Mouse (Mus musculus) MEL (cell line): ENCODE measurements at regions not wholly inside any gene's neighbourhood (a gene's known extent, or its start where the extent isn't known, plus 50 kb on each side); places are given as distances from the start of the nearest gene placed in this dataset.

Experiments used
- DNase-seq: peaks from one replicate; pipeline ENCODE4 v3.0.0; 2011; ENCODE audit warnings: low read depth, low spot score
- H3K27ac ChIP-seq: 2 replicates; pipeline ENCODE4 v1.5.1; 2012; ENCODE audit warnings: low read depth, mild to moderate bottlenecking, control low read depth, low read length, moderate library complexity; ENCODE audit not compliant: control insufficient read depth
- H3K27me3 ChIP-seq, 2 experiments: fragments of 150-350 bp in 1 of 2; sonication (generic) in 1 of 2; 2 replicates each; pipeline ENCODE4 v1.6.1; 2012; ENCODE audit warnings: low read length in 2 of 2, mild to moderate bottlenecking in 2 of 2, improper control_type of control experiment in 1 of 2, moderate library complexity in 1 of 2; ENCODE audit not compliant: insufficient read depth in 2 of 2, control insufficient read depth in 1 of 2
- H3K36me3 ChIP-seq, 2 experiments: 2 replicates each; pipeline ENCODE4 v1.6.1; 2012 to 2014; ENCODE audit warnings: low read length in 2 of 2, improper control_type of control experiment in 1 of 2, inconsistent platforms in 1 of 2, mild to moderate bottlenecking in 1 of 2; ENCODE audit not compliant: insufficient read depth in 2 of 2, control insufficient read depth in 1 of 2
- H3K4me1 ChIP-seq, 2 experiments: fragments of 150-350 bp in 1 of 2; sonication (generic) in 1 of 2; 2 replicates each; pipeline ENCODE4 v1.6.1; 2012; ENCODE audit warnings: low read length in 2 of 2, improper control_type of control experiment in 1 of 2, mild to moderate bottlenecking in 1 of 2; ENCODE audit not compliant: insufficient read depth in 2 of 2, control insufficient read depth in 1 of 2
- H3K4me3 ChIP-seq, 2 experiments: fragments of 150-350 bp in 1 of 2; sonication (generic) in 1 of 2; 2 replicates each; pipeline ENCODE4 v1.5.1; 2012; ENCODE audit warnings: low read depth in 2 of 2, low read length in 2 of 2, mild to moderate bottlenecking in 2 of 2, moderate library complexity in 2 of 2, control low read depth in 1 of 2, improper control_type of control experiment in 1 of 2; ENCODE audit not compliant: control insufficient read depth in 1 of 2, insufficient read depth in 1 of 2
- H3K79me2 ChIP-seq: 2 replicates; pipeline ENCODE4 v1.6.1; 2012; ENCODE audit warnings: mild to moderate bottlenecking, low read length, moderate library complexity; ENCODE audit not compliant: control insufficient read depth, poor library complexity, insufficient read depth
- H3K9ac ChIP-seq: 2 replicates; pipeline ENCODE4 v1.6.1; 2012; ENCODE audit warnings: low read depth, mild to moderate bottlenecking, control low read depth, low read length, moderate library complexity; ENCODE audit not compliant: control insufficient read depth, poor library complexity, severe bottlenecking
- H3K9me3 ChIP-seq: fragments of 150-350 bp; sonication (generic); replicated peaks from 2 replicates; pipeline ENCODE4 v1.6.1; 2012; ENCODE audit warnings: mild to moderate bottlenecking, low read length, improper control_type of control experiment, moderate library complexity; ENCODE audit not compliant: insufficient read depth
- CHD1 ChIP-seq: IDR thresholded peaks from 2 replicates; pipeline ENCODE4 v1.6.1; 2012; ENCODE audit warnings: low read depth, mild to moderate bottlenecking, inconsistent platforms, low read length, improper control_type of control experiment
- CHD2 ChIP-seq: IDR thresholded peaks from 2 replicates; pipeline ENCODE4 v1.6.1; 2011; ENCODE audit warnings: low read length, improper control_type of control experiment
- CTCF ChIP-seq, 3 experiments: IDR thresholded peaks in 2 of 3; conservative IDR thresholded peaks in 1 of 3; 2 replicates each; pipeline ENCODE4 v1.5.1; 2011 to 2012; ENCODE audit warnings: low read length in 3 of 3, low read depth in 2 of 3, mild to moderate bottlenecking in 2 of 3, improper control_type of control experiment in 1 of 3, inconsistent platforms in 1 of 3, mixed read lengths in 1 of 3, moderate library complexity in 1 of 3; ENCODE audit not compliant: control insufficient read depth in 1 of 3, insufficient read depth in 1 of 3, poor library complexity in 1 of 3, severe bottlenecking in 1 of 3
- E2F4 ChIP-seq: IDR thresholded peaks from 2 replicates; pipeline ENCODE4 v1.6.1; 2011; ENCODE audit warnings: low read depth, low read length, improper control_type of control experiment, borderline replicate concordance
- ETS1 ChIP-seq: IDR thresholded peaks from 2 replicates; pipeline ENCODE4 v1.6.1; 2012; ENCODE audit warnings: low read depth, mild to moderate bottlenecking, inconsistent platforms, low read length, improper control_type of control experiment, moderate library complexity
- HCFC1 ChIP-seq: IDR thresholded peaks from 2 replicates; pipeline ENCODE4 v1.6.1; 2012; ENCODE audit warnings: low read depth, mild to moderate bottlenecking, inconsistent platforms, low read length, improper control_type of control experiment, moderate library complexity
- JUND ChIP-seq: IDR thresholded peaks from 2 replicates; pipeline ENCODE4 v1.6.1; 2011; ENCODE audit warnings: low read depth, mild to moderate bottlenecking, improper control_type of control experiment, low read length
- KAT2A ChIP-seq: conservative IDR thresholded peaks from 2 replicates; pipeline ENCODE4 v1.6.1; 2012; ENCODE audit warnings: low read depth, low read length, improper control_type of control experiment, inconsistent platforms
- MAX ChIP-seq: IDR thresholded peaks from 2 replicates; pipeline ENCODE4 v1.6.1; 2011; ENCODE audit warnings: low read length, improper control_type of control experiment
- MAZ ChIP-seq: IDR thresholded peaks from 2 replicates; pipeline ENCODE4 v1.6.1; 2012; ENCODE audit warnings: low read depth, mild to moderate bottlenecking, inconsistent platforms, low read length, improper control_type of control experiment
- MXI1 ChIP-seq: IDR thresholded peaks from 2 replicates; pipeline ENCODE4 v1.6.1; 2011; ENCODE audit warnings: mild to moderate bottlenecking, low read depth, low read length, improper control_type of control experiment
- MYB ChIP-seq: IDR thresholded peaks from 2 replicates; pipeline ENCODE4 v1.6.1; 2011; ENCODE audit warnings: mild to moderate bottlenecking, low read depth, low read length, improper control_type of control experiment
- MYC ChIP-seq: IDR thresholded peaks from 2 replicates; pipeline ENCODE4 v1.6.1; 2011; ENCODE audit warnings: low read depth, mild to moderate bottlenecking, low read length, improper control_type of control experiment, moderate library complexity
- NELFE ChIP-seq: IDR thresholded peaks from 2 replicates; pipeline ENCODE4 v1.6.1; 2011; ENCODE audit warnings: low read depth, low read length, improper control_type of control experiment
- POLR2A ChIP-seq, 2 experiments: IDR thresholded peaks; 2 replicates each; pipeline ENCODE4 v1.6.1; 2011 to 2012; ENCODE audit warnings: low read length in 2 of 2, mild to moderate bottlenecking in 2 of 2, control low read depth in 1 of 2, improper control_type of control experiment in 1 of 2, low read depth in 1 of 2, moderate library complexity in 1 of 2; ENCODE audit not compliant: control insufficient read depth in 1 of 2, insufficient read depth in 1 of 2, poor library complexity in 1 of 2
- POLR2AphosphoS5 ChIP-seq: IDR thresholded peaks from 2 replicates; pipeline ENCODE4 v1.6.1; 2012; ENCODE audit warnings: low read depth, borderline replicate concordance, mild to moderate bottlenecking, inconsistent platforms, low read length, moderate library complexity, mixed read lengths
- RCOR1 ChIP-seq: IDR thresholded peaks from 2 replicates; pipeline ENCODE4 v1.6.1; 2012; ENCODE audit warnings: low read depth, mild to moderate bottlenecking, inconsistent platforms, low read length, improper control_type of control experiment
- SIN3A ChIP-seq: IDR thresholded peaks from 2 replicates; pipeline ENCODE4 v1.6.1; 2012; ENCODE audit warnings: low read length, improper control_type of control experiment, inconsistent platforms
- SMC3 ChIP-seq: IDR thresholded peaks from 2 replicates; pipeline ENCODE4 v1.6.1; 2011; ENCODE audit warnings: low read depth, low read length, improper control_type of control experiment
- USF2 ChIP-seq, 2 experiments: IDR thresholded peaks; 2 replicates each; pipeline ENCODE4 v1.6.1; 2011 to 2012; ENCODE audit warnings: improper control_type of control experiment in 2 of 2, low read length in 2 of 2, borderline replicate concordance in 1 of 2, inconsistent platforms in 1 of 2, low read depth in 1 of 2, mild to moderate bottlenecking in 1 of 2; ENCODE audit not compliant: insufficient read depth in 1 of 2
- ZC3H11A ChIP-seq: IDR thresholded peaks from 2 replicates; pipeline ENCODE4 v1.6.1; 2012; ENCODE audit warnings: low read depth, mild to moderate bottlenecking, inconsistent platforms, low read length, improper control_type of control experiment
- ZMIZ1 ChIP-seq: IDR thresholded peaks from 2 replicates; pipeline ENCODE4 v1.6.1; 2012; ENCODE audit warnings: low read depth, mild to moderate bottlenecking, inconsistent platforms, low read length, improper control_type of control experiment, moderate library complexity
- ZNF384 ChIP-seq: IDR thresholded peaks from 2 replicates; pipeline ENCODE4 v1.6.1; 2012; ENCODE audit warnings: low read depth, mild to moderate bottlenecking, inconsistent platforms, low read length, improper control_type of control experiment

- Histone ChIP-seq H3K27ac (no peak overlapping the region), H3K9me3 (no peaks in the 10 kb centered on the region), H3K4me1 (no peaks in the 10 kb centered on the region), H3K4me3 (no peak overlapping the region), H3K9ac (no peak overlapping the region)
- DNase-seq: no peak
- TF ChIP-seq KAT2A (no peak), MYB (no peak), RCOR1 (no peak), ZMIZ1 (no peak), E2F4 (no peak), MAZ (no peak), MXI1 (no peak), ZNF384 (no peak), USF2 (IDR thresholded peaks at IDR 0.05; ENCODE audit: borderline replicate concordance in 1 of 2, insufficient read depth in 1 of 2, low read depth in 1 of 2, low read length in 2 of 2) (no peak), CHD1 (no peak), CTCF (IDR thresholded peaks at IDR 0.05 in 2 of 3, conservative IDR thresholded peaks at IDR 0.05 in 1 of 3; ENCODE audit: control insufficient read depth in 1 of 3, insufficient read depth in 1 of 3, low read depth in 2 of 3, low read length in 3 of 3, poor library complexity in 1 of 3, severe bottlenecking in 1 of 3) (no peak), MAX (no peak), CHD2 (no peak), SMC3 (no peak), ZC3H11A (no peak), MYC (no peak), POLR2AphosphoS5 (no peak), NELFE (no peak), JUND (no peak), POLR2A (IDR thresholded peaks at IDR 0.05; ENCODE audit: control insufficient read depth in 1 of 2, insufficient read depth in 1 of 2, low read depth in 1 of 2, low read length in 2 of 2, poor library complexity in 1 of 2) (no peak)
- TF ChIP-seq, all 39 proteins: peak for 0
- no peaks in the 10 kb centered on the region for H3K79me2 ChIP-seq
- H3K36me3 ChIP-seq: no peaks in the 10 kb centered on the region
- peaks cover 2 to 3% of the 10 kb centered on the region in 2 experiments; a peak in 3 of 4 replicates for H3K27me3 ChIP-seq
Observed at GRCm38 (mm10) chr2:106080626-106081025, 77.3 kb upstream of the Dnajc24 start.

- Histone ChIP-seq H3K9me3 (no peaks in the 10 kb centered on the region), H3K9ac (no peak overlapping the region), H3K4me3 (no peak overlapping the region), H3K79me2 (no peaks in the 10 kb centered on the region), H3K27ac (no peak overlapping the region), H3K36me3 (no peaks in the 10 kb centered on the region), H3K4me1 (no peaks in the 10 kb centered on the region)
- TF ChIP-seq SIN3A (no peak), USF2 (IDR thresholded peaks at IDR 0.05; ENCODE audit: borderline replicate concordance in 1 of 2, insufficient read depth in 1 of 2, low read depth in 1 of 2, low read length in 2 of 2) (no peak), HCFC1 (no peak), ZC3H11A (no peak), CHD1 (no peak), KAT2A (no peak), ETS1 (no peak)
- TF ChIP-seq, all 39 proteins: peak for 0
- no peak for DNase-seq
- peaks cover 2 to 3% of the 10 kb centered on the region in 2 experiments; a peak in 3 of 4 replicates for H3K27me3 ChIP-seq
Observed at GRCm38 (mm10) chr2:106078591-106078990, 75.2 kb upstream of the Dnajc24 start.
